Mouse (Mus musculus) gastrocnemius, postnatal 14 days (tissue): ENCODE measurements around the gene Zfp748. TPM values are rescaled to one million over a fixed set of nuclear protein-coding genes. Genes with fewer than 3 reads are reported as not detected.
A peak's percentile ranks its signal among the peaks of the same experiment; 100 is the strongest.

Experiments used
- DNase-seq: peaks from one replicate; pipeline ENCODE4 v3.0.0; 2021; ENCODE audit warnings: mixed read lengths
- intact Hi-C: fragments of 180-260 bp; cut with DNase I; formaldehyde crosslinking; loops from one replicate; pipeline ENCODE4 v1.15.1; 2025; ENCODE audit warnings: low total_unique reads
- long read RNA-seq, 2 experiments: library from polyadenylated mRNA; stranded (forward); transcript quantifications; one replicate each; pipeline ENCODE4 v2.0.0; 2021
- total RNA-seq, 2 experiments: library from RNA; stranded (reverse); gene quantifications; 2 replicates each; pipeline ENCODE4 v1.2.3; 2021

Zfp748 gene
- 1 to 10 TPM; 2.1 to 2.6 TPM for total RNA-seq
- long read RNA-seq, experiment 1, full-length matches to known transcripts = 1 of 1 reads
- long read RNA-seq, experiment 1, partial matches to known transcripts = 0 of 1 reads
- long read RNA-seq, experiment 1, other reads (novel, unspliced or antisense) = 0 of 1 reads
- long read RNA-seq, experiment 2 = 0 reads

- DNase-seq = no peak
- intact Hi-C loops = no loop called here
Measured at GRCm38 (mm10) chr13:67553730-67554129, at the start of gene Zfp748. Gene Zfp748 (minus strand): TSS chr13:67553830.

GRCm38 (mm10) chr13:67572591-67573189, 19.1 kb upstream of the Zfp748 start:
- intact Hi-C loops = no loop called here
- DNase-seq = no peak

- intact Hi-C loops = no loop called here
- peak; percentile 74 for DNase-seq
Measured at GRCm38 (mm10) chr13:67552505-67553346, 904 bp downstream of the Zfp748 start.

DNA sequence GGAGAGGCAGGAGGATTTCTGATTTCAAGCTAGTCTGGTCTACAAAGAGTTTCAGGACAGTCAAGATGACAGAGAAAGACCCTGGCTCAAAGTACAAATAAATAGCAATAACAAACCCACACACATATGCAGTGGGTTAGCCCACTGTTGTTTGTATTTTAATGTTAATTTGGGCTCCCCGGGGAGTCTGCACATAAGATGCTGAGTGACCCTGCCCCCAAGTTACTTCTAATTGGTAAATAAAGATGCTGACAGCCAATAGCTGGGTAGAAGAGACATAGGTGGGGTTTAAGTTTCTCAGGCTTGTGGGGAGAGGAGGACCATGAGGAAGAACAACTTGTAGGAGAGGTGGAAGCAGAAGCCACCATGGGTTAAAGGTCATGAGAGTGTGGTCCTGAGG, 7.7 kb downstream of the Zfp748 start:
- intact Hi-C loops = no loop called here
- no peak for DNase-seq

DNA sequence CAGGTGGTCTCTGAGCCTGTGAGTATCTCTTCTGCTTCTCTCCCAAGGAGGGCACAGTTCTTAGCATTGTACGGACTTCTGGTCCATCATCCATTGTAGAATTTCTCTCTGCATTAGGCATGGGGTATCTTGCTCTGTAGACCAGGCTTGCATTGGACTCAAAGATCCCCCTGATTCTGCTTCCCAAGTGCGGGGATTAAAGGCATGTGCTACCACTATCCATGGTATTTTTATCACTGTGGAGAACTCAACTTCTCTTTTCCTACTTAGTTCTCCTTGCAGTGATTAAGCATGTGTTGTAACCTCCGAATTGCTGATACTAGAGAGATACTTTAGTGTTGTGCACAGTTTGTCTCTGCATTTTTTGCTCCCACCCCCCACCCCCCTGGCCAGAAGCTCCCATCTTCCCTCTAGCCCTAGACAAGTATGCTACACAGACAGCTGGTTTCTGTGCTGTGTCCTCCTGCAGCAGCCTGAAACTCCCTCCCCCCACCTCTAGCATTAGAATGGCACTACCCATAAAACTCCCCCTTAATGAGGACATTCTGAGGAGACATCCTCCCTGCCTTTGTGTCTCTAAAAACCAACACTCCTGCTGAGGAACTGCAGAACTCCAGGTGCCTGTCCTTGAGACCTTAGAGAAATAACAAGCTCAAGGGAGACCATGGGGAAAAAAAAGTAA, 26.4 kb downstream of the Zfp748 start:
- intact Hi-C loops = no loop called here
- no peak for DNase-seq

DNA sequence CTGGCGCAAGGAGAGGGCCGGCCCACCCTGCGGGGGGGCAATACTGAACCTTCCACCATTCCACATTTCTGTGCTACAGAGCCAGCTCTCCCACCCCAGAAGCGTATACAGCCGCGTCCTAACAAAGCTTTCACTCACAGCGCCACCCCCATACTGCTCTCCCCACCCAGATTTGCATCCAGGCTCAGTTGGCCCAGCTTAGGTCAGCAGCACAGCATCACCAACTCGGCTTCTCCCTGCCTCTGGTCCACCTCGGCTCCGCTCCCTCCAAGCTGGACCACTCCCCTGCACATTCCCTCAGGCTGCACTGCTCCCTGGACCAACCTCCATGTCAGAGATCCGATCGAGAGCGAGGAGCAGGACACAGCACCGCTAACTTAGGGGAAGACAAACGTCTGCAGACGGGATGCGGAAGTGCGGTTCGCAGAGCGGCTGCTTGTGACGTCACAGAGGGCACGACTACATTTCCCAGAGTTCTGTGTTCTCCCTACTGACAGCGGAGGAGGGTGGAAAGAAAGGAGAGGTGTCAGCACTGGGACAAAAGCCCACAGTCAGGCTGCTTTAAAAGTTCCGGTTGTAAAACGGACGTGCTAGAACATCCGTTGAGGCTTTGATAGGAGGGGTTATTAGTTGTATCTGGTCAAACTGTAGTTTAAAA, 27.7 kb downstream of the Zfp748 start, which contains the start of the genes Gm26965 and Zfp87:
Gm26965 (minus strand) TSS at position 399 of the 658 bp plus-strand sequence.
Zfp87 (minus strand) TSS at position 425 of the 658 bp plus-strand sequence.
- intact Hi-C loops = no loop called here
- DNase-seq = peak; percentile 90

DNA sequence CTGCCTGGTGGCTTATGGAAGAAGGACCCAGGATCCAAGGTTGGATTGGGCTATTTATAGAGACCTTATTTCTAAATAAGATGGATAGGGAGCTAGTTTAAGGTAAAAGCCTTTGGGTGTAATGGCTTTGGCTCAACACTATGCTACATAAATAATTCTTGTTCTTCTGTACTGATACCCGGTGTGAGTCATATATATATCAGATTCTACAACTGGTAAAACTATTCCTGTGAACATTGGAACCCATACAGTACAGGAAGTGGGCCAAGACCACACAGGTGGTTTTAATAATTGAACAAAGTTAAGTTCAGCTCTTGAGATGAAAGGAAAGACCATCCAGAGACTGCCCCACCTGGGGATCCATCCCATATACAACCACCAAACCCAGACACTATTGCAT, 52.7 kb downstream of the Zfp748 start:
- DNase-seq = no peak
- intact Hi-C loops = no loop called here

- intact Hi-C loops = no loop called here
- DNase-seq = peak; percentile 74
Measured at GRCm38 (mm10) chr13:67500084-67500719, 53.4 kb downstream of the Zfp748 start, which contains the start of gene Zfp58. Gene Zfp58 (minus strand): TSS chr13:67500555.

DNA sequence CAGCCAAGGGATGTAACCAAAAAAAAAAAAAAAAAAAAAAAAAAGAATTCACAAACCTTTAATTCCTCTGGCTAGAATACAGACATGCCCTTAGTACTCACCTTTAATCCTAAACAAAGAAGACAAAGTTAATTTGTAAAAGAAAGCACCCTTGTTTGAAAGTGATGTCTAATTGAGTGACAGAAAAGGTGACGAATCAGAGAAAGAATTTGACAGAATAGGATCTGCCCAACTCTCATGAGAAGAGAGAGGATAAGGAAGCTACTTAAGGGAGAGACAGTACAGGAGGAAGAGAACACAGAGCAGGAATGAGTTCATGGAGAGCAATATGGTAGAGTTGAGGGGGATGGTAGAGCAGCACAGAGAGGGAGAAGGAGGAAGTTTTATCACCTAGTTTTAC, 58.0 kb downstream of the Zfp748 start:
- no peak for DNase-seq
- intact Hi-C loops = no loop called here

Other genes starting within 250 kb of the Zfp748 start
- 1 to 10 TPM in 1 of 2 experiments, under 1 TPM in 1; 0.80 to 2.0 TPM for gene Zfp457, start 247.3 kb downstream of the Zfp748 start, total RNA-seq
- 1 to 10 TPM; 1.2 TPM for gene Zfp595, start 221.3 kb downstream of the Zfp748 start, total RNA-seq
- under 1 TPM in 1 of 2 experiments, not detected in 1; 0.66 TPM for gene Gm28044, start 193.3 kb downstream of the Zfp748 start, total RNA-seq
- gene Zfp953, start 193.2 kb downstream of the Zfp748 start, total RNA-seq = under 1 TPM; 0.89 to 0.90 TPM
- under 1 TPM; 0.35 TPM for gene Gm28041, start 178.1 kb downstream of the Zfp748 start, total RNA-seq
- gene Zfp456, start 178.0 kb downstream of the Zfp748 start, total RNA-seq = under 1 TPM; 0.18 to 0.21 TPM
- 1 to 10 TPM in 1 of 2 experiments, under 1 TPM in 1; 0.64 to 1.8 TPM for gene Zfp429, start 154.0 kb downstream of the Zfp748 start, total RNA-seq
- under 1 TPM; 0.20 to 0.21 TPM for gene Zfp459, start 132.4 kb downstream of the Zfp748 start, total RNA-seq
- gene Zfp874a, start 102.2 kb downstream of the Zfp748 start, total RNA-seq = 1 to 10 TPM; 3.0 to 4.2 TPM
- gene Zfp874b, start 69.6 kb downstream of the Zfp748 start, total RNA-seq = 1 to 10 TPM; 6.5 to 8.4 TPM
- 1 to 10 TPM; 3.6 to 3.7 TPM for gene Zfp58, start 53.3 kb downstream of the Zfp748 start, total RNA-seq
- gene Gm26965, start 27.7 kb downstream of the Zfp748 start, total RNA-seq = under 1 TPM in 1 of 2 experiments, not detected in 1; 0.23 TPM
- 1 to 10 TPM; 5.1 to 5.8 TPM for gene Zfp87, start 27.7 kb downstream of the Zfp748 start, total RNA-seq
- 1 to 10 TPM; 2.4 to 2.8 TPM for gene Zfp729b, start 55.9 kb upstream of the Zfp748 start, total RNA-seq
- gene Gm49345, start 83.9 kb upstream of the Zfp748 start, total RNA-seq = 1 to 10 TPM in 1 of 2 experiments, under 1 TPM in 1; 0.72 to 1.2 TPM
- gene Zfp729a, start 84.0 kb upstream of the Zfp748 start, total RNA-seq = 1 to 10 TPM; 2.5 to 2.6 TPM
- gene Zfp738, start 133.2 kb upstream of the Zfp748 start, total RNA-seq = 1 to 10 TPM; 3.6 to 3.9 TPM
- gene Zfp65, start 175.3 kb upstream of the Zfp748 start, total RNA-seq = 1 to 10 TPM; 3.8 to 4.8 TPM
- 1 to 10 TPM; 1.4 to 1.9 TPM for gene Zfp85, start 201.4 kb upstream of the Zfp748 start, total RNA-seq
- gene Zfp493, start 225.9 kb upstream of the Zfp748 start, total RNA-seq = 1 to 10 TPM; 1.5 to 2.1 TPM